Mouse (Mus musculus): ENCODE measurements around the gene Ccrl2.

DNA sequence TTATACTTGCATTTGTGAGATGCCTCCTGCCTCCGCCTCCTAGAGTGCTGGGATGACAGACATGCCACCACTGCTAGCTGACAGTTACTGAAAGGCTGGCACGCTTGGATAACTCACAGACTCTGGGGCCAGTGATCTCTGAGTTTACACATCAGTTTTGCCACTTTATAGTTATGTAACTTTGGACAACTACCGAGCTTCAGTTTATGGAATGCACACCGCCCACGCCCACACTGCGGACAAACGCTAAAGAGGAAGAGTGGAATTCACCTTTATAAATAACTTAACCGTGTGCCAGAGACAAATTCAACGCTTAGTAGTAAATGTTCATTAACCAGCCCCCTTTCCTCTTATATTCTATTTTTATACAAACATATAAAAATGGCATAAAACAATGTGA lies 2.4 kb downstream of the Ccrl2 start:
- TF ChIP-seq MAFK (IDR thresholded peaks at IDR 0.05; ENCODE audit: borderline replicate concordance, low read depth, low read length) (no peak), EP300 (IDR thresholded peaks at IDR 0.05; ENCODE audit: low read depth in 1 of 2, low read length in 2 of 2) (no peak), USF1 (IDR thresholded peaks at IDR 0.05; ENCODE audit: low read depth, low read length) (no peak), MEF2A (IDR thresholded peaks at IDR 0.05; ENCODE audit: extremely low read depth, insufficient replicate concordance, low read depth, low read length, poor library complexity, severe bottlenecking) (no peak), CHD2 (IDR thresholded peaks at IDR 0.05; ENCODE audit: low read length) (no peak)

Data from MEL (cell line).